Mouse (Mus musculus) Patski (cell line): ENCODE data around the gene Spout1. TPM values are rescaled to one million over a fixed set of nuclear protein-coding genes. Genes with fewer than 3 reads are reported as not detected.

Experiments used
- ATAC-seq: fragments of 100-300 bp; one replicate; pipeline ENCODE4 v1.8.0; 2021
- CTCF ChIA-PET: fragments of 350-600 bp; sonication (Branson Sonifier 250); formaldehyde crosslinking; loops from one replicate; lab custom pipeline; 2022; ENCODE audit warnings: inconsistent platforms; lab: Charles Lee
- POLR2A ChIA-PET: fragments of 350-600 bp; sonication (Branson Sonifier 250); formaldehyde crosslinking; loops from one replicate; lab custom pipeline; 2022; ENCODE audit warnings: antibody characterized with exemption, inconsistent platforms; lab: Charles Lee
- DNase-seq: peaks from one replicate; pipeline ENCODE4 v3.0.0-alpha.2; 2011; ENCODE audit warnings: low read depth, low spot score
- H3K27me3 ChIP-seq: fragments of 371-371 bp; one replicate; pipeline ENCODE4 v1.5.1; 2021
- CTCF ChIP-seq: fragments of 100-300 bp; IDR thresholded peaks from one replicate; pipeline ENCODE4 v1.5.1; 2021
- in situ Hi-C: fragments of 300-500 bp; cut with MboI; formaldehyde crosslinking; loops from 3 replicates; pipeline ENCODE4 v1.11.1; 2018; ENCODE audit warnings: low pct_unique_long_range_greater_than_20kb, mixed read lengths
- polyA plus RNA-seq: library from polyadenylated mRNA; unstranded; gene quantifications from one replicate; pipeline ENCODE4 v1.2.3, GENCODE M21; 2021

The Spout1 gene
- 31.6 TPM for polyA plus RNA-seq

DNA sequence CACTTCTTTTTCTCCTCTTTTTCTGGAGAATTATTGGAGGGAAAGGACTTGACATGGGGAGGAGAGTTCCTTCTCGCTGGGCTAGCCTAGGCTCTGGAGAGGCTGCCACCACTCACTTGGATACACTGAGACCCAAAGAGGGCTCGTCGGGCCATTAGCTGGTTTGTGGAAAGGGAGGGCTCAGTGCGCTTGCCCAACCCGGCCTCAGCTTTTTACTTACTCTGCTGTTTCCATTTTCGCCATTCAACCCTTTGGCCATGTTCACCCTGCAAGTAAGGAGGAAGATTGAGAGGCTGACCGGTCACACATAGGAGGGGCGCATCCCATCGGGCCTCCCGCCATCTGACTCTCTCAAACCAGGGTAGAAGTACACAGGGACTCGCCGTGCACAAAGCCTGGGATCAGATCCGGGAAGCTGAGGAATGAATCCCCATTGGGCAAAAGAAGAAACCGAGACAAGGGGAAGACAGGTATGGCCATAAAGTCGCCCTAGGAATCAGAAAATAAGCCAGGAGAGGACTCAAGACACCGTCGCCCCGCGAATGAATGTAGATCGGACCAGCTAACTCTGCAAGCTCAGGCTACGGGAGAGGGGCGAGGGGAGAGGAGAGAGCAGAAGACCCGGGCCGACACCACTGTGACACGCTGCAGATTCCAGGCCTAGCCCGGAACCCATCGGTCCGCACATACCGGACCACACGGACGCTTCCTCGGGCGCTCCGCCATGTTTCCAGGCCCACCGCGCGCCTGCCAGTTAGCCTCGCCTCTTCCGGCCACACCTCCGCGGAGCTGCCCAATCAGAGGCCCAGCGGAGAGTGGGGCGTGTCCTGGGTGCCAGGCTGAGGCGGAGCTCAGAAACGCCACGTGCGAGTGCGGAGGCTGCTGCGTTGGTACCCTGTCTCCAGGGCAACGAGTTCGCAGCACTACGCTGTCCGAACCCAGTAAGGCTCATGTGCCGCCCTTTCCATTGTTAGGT lies at the start of gene Spout1:
Spout1 (minus strand) TSS at position 760 of the 976 bp plus-strand sequence.
- in situ Hi-C loops = loop anchor here (10.0 kb wide), 1 partner anchor 87 kb away; the partner anchor contains the start of gene Phyhd1
- TF ChIP-seq CTCF = no peak
- H3K27me3 ChIP-seq = no peaks in the 10 kb centered on the region
- ChIA-PET CTCF (interaction anchor here (0.9 to 1.7 kb wide), 4 partner anchors 9 to 93 kb away, joined by 3 to 6 read pairs (median 3); no protein-coding TSS in a partner anchor), POLR2A (interaction anchor here (1.2 to 1.8 kb wide), 2 partner anchors 27 to 61 kb away, joined by 3 to 4 read pairs; partner anchors contain the start of gene Kyat1)
- DNase-seq = peak; percentile 51
- ATAC-seq = peak; percentile 86

DNA sequence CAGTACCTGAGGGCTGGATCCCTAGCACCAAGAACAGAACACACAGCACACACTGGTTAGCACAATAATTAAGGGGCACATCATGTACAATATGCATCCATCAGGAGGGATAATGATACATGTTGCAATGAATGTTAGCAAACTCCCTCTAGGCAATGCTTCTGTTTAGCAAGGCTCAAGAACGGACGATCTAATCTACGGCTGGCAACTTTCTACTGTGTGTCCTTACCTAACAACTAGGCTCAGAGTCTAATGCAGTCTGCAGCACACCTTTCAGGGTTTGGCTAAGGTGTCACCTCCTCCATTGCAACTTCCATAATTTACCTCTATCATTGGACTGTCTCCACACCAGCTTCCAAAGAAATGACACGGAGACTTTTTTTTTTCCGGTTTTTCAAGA lies 38.0 kb upstream of the Spout1 start:
- CTCF ChIA-PET = no interaction called here
- POLR2A ChIA-PET = interaction anchor here (0.6 kb wide), 1 partner anchor 321 kb away, joined by 3 read pairs; no protein-coding TSS in a partner anchor
- in situ Hi-C loops = no loop called here
- TF ChIP-seq CTCF = no peak
- no peaks in the 10 kb centered on the region for H3K27me3 ChIP-seq
- ATAC-seq (no peak), DNase-seq (no peak)

DNA sequence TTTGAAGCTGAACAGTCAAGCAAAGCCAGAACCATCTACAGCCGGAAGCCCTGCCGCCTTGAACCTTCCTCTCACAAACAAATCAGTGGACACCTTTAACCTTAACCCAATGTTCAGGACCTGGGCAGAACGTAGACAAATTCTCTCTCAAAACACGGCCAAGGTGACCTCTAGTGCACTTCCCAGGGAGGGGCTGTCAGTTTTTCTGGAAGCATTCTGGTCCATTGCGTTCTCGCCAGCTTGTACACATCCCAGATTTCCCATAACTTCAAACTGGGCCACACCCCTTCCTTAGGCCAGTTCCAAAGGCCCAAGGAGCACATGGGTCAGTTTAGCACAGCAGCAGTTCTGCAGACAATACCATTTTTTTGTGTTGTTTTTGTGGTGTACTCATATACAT lies 37.2 kb upstream of the Spout1 start:
- ATAC-seq (no peak), DNase-seq (no peak)
- H3K27me3 ChIP-seq = no peaks in the 10 kb centered on the region
- no peak for TF ChIP-seq CTCF
- CTCF ChIA-PET = no interaction called here
- in situ Hi-C loops = no loop called here
- POLR2A ChIA-PET = no interaction called here

DNA sequence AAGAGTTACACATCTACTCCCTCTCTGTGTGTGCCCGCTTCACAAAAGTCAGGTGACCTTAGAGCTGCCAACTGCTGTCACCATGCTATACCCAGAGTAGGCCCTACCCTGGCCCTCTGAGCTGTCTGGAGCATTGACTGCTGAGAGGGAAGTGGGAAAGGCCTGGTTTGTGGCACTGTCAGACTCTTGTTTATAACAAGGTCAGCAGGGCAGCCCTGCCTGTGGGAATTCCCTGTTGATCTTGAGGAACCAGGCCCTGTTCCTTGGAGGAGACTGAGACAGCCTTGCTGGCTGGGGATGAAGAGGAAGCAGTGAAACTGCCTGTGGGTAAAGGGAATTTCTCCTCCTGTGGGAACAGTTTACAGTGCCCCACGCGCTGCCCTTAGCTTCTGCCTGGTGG lies 36.5 kb upstream of the Spout1 start:
- no peak for TF ChIP-seq CTCF
- in situ Hi-C loops = no loop called here
- CTCF ChIA-PET = interaction anchor here (1.2 to 1.5 kb wide), 2 partner anchors 9 to 11 kb away, joined by 3 read pairs; partner anchors contain the start of gene Kyat1
- no peak for DNase-seq
- POLR2A ChIA-PET = interaction anchor here (1.0 kb wide), 1 partner anchor 35 kb away, joined by 3 read pairs; no protein-coding TSS in a partner anchor
- ATAC-seq = no peak
- no peaks in the 10 kb centered on the region for H3K27me3 ChIP-seq

DNA sequence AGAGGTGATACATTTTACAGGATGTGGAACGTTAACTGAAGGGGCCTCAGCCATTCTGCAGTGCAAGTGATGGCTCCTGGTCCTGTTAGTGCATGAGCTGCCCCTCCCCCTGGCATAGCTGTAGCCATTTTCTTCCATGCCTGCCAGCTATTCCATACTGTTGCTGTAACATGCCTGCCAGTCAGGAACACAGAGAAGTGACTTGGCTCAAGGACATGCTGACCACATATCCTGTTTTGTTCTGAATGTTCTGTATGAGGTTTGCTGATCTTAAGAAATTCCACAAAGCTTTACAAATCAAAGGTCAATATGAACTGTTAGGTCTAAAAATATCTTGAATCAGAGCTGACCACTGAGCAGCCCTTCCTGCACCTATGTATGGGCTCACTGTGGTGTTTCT lies 34.7 kb upstream of the Spout1 start:
- in situ Hi-C loops = no loop called here
- ChIA-PET POLR2A (no interaction called here), CTCF (interaction anchor here (2.2 kb wide), 1 partner anchor 17 kb away, joined by 5 read pairs; no protein-coding TSS in a partner anchor)
- DNase-seq (no peak), ATAC-seq (no peak)
- no peak for TF ChIP-seq CTCF
- no peaks in the 10 kb centered on the region for H3K27me3 ChIP-seq

DNA sequence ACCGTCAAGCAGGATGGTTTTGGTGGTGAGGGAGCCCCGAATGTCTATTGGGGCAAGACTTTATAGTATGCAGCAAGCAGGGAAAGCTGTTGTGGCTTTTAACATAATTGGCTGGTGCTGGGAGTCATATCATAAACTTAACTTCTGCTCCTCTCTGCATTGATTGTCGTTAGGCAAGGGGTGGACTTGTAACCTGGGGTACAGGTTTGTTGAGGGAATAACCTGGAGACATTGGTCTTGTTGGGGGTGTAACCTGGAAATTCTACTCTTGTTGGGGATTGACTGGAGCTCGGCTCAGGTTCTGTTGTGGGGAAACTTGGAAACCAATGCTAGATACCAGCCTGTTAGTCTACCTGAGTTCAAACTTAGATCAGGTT lies 33.9 kb upstream of the Spout1 start:
- ChIA-PET POLR2A (no interaction called here), CTCF (interaction anchor here (2.2 kb wide), 1 partner anchor 16 kb away, joined by 5 read pairs; no protein-coding TSS in a partner anchor)
- DNase-seq (no peak), ATAC-seq (no peak)
- in situ Hi-C loops = no loop called here
- no peak for TF ChIP-seq CTCF
- H3K27me3 ChIP-seq = no peaks in the 10 kb centered on the region

DNA sequence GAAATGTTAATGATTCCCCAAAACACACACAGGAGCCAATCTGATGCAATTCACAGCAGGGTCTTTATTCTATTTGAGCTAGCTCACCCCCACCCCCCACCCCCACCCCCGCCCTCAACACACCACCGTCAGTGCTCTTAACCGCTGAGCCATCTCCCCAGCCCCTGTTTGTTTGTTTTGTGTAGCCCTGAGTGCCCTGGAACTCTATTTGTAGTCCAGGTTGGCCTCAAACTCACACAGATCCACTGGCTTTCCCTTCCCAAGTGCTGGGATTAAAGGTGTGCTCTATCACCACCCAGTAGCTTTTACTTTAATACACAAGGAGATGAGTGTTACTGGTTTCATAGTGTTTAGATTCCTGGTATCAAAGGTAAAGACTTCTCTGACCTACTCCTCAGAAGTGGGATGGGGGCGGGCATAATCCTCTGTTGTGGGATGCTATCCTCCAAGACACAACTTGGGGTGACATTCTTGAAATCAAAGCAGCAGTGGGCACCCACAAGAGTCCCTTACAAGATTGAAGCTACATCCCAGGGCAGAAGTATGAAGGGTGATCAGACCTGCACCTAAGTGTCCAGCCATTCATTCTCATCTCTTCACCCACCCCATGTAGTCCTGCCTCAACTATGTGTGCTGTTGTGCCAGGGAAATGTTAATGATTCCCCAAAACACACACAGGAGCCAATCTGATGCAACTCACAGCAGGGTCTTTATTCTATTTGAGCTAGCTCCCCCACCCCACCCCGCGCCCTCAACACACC lies 33.3 kb upstream of the Spout1 start:
- DNase-seq (no peak), ATAC-seq (no peak)
- TF ChIP-seq CTCF = no peak
- in situ Hi-C loops = no loop called here
- ChIA-PET CTCF (interaction anchor here (2.2 kb wide), 1 partner anchor 15 kb away, joined by 5 read pairs; no protein-coding TSS in a partner anchor), POLR2A (no interaction called here)
- no peaks in the 10 kb centered on the region for H3K27me3 ChIP-seq

DNA sequence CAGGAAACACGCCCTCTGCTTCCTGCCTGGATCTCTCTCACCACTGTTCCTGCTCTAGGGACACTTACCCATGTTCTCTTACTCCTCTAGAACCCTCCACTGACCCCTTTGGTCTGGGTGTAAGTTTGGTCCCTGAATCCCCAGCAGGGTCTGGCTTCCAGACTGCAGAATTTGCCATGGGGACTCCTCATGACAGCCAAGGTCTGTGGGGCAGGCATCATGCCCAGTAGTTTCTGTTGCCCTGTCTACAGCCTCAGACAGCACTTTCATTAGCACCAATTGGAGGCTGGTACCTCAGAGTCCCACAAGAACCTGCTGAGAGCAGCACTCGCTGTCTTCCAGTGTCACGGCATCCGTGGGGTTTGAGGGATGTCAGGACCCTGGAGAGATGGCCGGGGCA lies 29.6 kb upstream of the Spout1 start:
- in situ Hi-C loops = no loop called here
- DNase-seq (no peak), ATAC-seq (no peak)
- H3K27me3 ChIP-seq = no peaks in the 10 kb centered on the region
- ChIA-PET POLR2A (no interaction called here), CTCF (no interaction called here)
- TF ChIP-seq CTCF = no peak

DNA sequence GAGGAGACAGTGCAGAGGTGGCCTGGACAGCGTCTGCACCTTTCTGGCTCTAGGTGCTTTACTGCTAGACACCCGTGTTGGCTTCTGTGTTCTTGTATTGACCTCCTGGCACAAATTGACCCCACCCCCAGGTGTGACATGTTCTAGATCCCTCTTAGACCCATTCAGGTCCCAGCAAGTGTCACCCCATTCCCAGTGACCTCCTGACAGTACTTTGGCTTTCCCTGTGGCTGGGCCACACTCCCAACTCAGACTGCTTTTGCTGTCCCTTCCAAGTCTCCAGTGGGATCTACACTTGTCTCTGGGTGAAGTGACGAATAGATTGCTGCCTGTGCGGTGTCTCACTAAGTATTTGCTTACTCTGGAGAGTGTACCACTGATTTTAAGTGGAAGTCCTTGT lies 29.1 kb upstream of the Spout1 start:
- no peaks in the 10 kb centered on the region for H3K27me3 ChIP-seq
- no peak for ATAC-seq
- TF ChIP-seq CTCF = no peak
- in situ Hi-C loops = no loop called here
- POLR2A ChIA-PET = no interaction called here
- CTCF ChIA-PET = interaction anchor here (1.2 kb wide), 1 partner anchor 10 kb away, joined by 3 read pairs; no protein-coding TSS in a partner anchor
- DNase-seq = no peak
